Mouse (Mus musculus) gastrocnemius, adult 2 months (tissue): ENCODE measurements around the gene Pacsin3. TPM values are rescaled to one million over a fixed set of nuclear protein-coding genes. Genes with fewer than 3 reads are reported as not detected.

ENCODE experiments used
- DNase-seq: peaks from one replicate; pipeline ENCODE4 v3.0.0; 2022
- H3K27ac ChIP-seq: fragments of 200-600 bp; 2 replicates; pipeline ENCODE4 v1.8.1; 2022; ENCODE audit warnings: mild to moderate bottlenecking
- H3K4me3 ChIP-seq: fragments of 200-600 bp; 2 replicates; pipeline ENCODE4 v1.8.1; 2022; ENCODE audit warnings: mild to moderate bottlenecking, moderate library complexity
- CTCF ChIP-seq: fragments of 200-600 bp; IDR thresholded peaks from 2 replicates; pipeline ENCODE4 v1.8.1; 2022; ENCODE audit warnings: antibody characterized with exemption, mild to moderate bottlenecking, moderate library complexity
- intact Hi-C: fragments of 180-260 bp; cut with DNase I; formaldehyde crosslinking; loops from one replicate; pipeline ENCODE4 v1.15.1; 2025
- total RNA-seq, 2 experiments: library from RNA; stranded (reverse); gene quantifications; 2 replicates each; pipeline ENCODE4 v1.2.3; 2021

Pacsin3 gene
- total RNA-seq, 2 experiments from 2014 or later = 375 to 428 TPM

DNA sequence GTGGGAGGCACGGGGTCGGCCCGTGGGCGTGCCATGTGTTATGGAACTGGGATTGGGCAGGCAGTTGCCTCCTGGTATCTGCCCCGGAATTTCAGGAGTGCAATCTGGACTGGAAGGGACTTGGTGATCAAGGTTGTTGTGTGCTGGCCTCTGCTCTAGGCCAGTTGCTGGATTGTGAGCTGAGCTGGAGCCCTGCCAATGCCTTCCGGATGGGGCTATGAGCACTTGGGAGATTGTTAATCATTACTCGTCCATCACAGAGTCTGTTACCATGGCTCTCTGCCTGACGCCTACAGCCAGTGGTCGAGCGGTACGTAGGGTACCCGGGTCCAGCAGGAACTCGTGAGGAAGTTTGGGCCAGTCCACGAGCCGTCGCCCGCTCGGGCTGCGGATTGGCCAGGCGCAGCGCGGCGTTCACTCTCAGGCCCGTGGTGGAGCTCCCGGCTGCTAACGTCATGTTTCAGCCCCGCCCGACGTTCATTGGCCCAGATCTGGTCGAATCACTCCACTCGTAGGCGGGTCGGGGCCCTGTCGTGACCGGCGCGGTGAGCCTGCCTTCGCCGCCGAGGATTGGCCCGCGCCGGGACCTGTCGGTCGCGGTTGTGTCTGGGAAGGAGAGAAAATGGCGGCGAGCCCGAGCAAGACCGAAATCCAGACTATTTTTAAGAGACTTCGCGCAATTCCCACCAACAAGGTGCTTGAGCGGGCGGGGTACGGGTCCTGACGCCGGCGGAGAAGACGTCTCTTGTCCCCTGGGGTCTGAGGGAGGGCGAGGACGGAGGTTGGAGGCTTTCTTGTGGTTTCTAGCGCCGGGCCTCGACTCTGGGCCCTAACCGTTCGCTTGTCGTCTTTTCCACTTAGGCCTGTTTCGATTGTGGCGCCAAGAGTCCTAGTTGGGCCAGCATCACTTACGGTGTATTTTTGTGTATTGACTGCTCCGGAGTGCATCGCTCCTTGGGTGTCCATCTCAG is 9.2 kb downstream of the Pacsin3 start, which contains the start of gene Arfgap2:
Arfgap2 (plus strand) TSS at position 264 of the 971 bp plus-strand sequence.
- intact Hi-C loops = no loop called here
- peak within 1 kb of the TSS; percentile 98 for H3K27ac ChIP-seq
- peak within 1 kb of the TSS; percentile 90 for H3K4me3 ChIP-seq
- DNase-seq = peak; percentile 99
- TF ChIP-seq CTCF = no peak

DNA sequence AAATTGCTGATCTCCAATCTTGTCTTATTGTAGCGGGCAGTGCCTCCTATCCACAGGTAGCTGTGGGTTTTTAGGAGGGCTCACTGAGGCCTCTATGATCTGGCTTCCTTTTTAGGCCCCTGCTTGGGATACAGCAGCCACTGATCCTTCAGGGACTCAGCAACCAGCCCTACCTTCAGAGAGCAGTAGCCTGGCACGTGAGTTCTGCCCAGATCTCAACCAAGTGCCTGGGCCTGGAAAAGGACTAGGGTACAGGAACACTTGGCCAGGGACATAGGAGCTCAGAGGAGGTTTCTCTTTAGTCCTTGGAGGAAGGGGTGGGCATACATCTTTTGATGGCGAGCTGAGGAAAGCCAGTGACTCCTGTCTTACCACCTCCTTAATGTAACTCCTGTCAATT is 12.3 kb downstream of the Pacsin3 start:
- Histone ChIP-seq H3K4me3 (peak overlapping the region; percentile 23; the same call in 1 of the 2 replicates), H3K27ac (peak overlapping the region; percentile 90)
- intact Hi-C loops = no loop called here
- no peak for DNase-seq
- TF ChIP-seq CTCF = no peak

DNA sequence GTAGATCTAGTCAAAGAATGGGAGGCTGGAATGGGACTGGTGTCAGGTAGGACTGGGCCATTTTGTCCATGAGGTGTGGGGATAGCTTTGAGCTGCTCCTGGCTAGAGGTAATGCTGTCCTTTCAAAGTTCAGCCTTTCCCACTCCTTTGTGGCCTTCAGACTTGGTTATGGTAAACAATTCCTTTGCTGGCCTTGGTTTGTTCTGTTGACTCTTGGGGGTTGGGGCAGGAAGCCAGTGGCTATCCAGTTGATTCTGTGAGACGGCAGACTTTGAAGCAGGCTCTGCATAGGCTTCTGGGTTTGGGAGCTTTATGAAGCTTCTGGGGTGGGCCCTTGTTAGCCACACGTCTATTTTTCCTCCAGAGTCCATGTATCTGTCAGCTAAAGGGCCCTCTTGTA is 13.0 kb downstream of the Pacsin3 start:
- TF ChIP-seq CTCF = no peak
- DNase-seq = no peak
- Histone ChIP-seq H3K4me3 (peak overlapping the region; percentile 41), H3K27ac (peak overlapping the region; percentile 90)
- intact Hi-C loops = no loop called here

DNA sequence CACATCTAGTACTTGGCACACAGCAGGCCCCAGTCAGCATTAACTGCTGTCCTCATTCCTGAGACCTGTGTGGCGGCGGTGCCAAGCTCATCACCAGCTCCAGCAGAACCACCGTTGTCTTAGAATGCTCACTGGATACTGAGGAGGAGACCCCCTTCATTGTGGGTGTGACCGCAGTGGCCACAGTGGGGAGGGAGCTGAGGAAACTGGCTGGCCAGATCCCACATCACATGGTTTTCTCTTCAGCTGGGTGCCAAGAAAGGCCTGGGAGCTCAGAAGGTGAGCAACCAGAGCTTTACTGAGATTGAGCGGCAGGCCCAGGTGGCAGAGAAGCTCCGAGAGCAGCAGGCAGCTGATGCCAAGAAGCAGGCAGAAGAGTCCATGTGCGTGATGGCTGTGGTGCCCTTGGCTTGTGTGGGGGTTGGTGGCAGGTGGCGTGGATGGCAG is 14.0 kb downstream of the Pacsin3 start:
- Histone ChIP-seq H3K4me3 (peak overlapping the region; percentile 69), H3K27ac (peak overlapping the region; percentile 90)
- TF ChIP-seq CTCF = no peak
- intact Hi-C loops = no loop called here
- DNase-seq = peak; percentile 89

DNA sequence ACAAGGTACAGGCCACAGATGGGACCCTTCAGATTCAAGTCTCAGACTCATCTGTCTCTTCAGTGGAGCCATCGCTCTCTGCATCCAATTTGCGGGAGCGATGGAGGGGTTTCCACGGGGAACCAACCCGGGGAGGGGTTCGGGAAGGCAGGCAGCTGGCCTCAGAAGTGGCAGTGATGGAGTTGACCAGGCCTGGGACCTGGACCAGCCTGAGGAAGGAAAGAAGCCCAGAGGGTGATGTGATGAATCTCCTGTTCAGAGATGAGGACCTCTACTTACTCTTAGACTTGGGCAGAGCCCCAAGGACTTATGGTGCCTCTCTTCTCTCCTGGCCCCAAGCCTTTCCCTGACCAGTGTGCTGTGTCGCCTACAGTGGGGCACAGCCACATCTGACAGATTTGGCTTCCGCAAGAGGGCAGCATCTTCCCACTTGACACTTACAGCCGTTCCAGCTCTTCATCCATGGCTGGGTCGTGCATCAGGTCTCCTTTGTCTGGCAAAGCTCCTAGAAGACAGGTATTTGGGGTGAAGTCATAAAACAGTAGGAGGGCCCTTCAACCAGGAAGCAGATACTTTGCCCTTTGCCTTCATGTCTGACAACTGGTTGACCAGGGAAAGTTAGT is 23.1 kb downstream of the Pacsin3 start:
- Histone ChIP-seq H3K27ac (no peak overlapping the region), H3K4me3 (no peak overlapping the region)
- intact Hi-C loops = no loop called here
- peak; percentile 67 for TF ChIP-seq CTCF
- peak; percentile 72 for DNase-seq

DNA sequence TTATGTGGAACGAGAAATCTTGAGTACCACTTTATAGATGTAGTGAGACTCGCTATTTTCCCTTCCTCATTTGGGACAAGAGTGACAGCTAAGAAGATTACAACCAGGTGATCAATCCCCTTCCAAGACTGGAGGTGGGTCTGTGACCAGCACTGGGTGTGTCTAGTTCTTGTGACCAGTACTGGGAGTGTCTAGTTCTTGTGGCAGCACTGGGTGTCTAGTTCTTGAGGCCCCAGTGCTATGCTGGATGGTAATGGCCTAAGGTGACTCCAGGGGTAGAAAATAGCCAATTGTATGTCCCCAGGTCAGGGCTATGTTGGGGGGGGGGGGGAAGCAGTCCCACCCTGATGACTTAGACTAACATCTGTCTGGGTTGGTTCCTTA is 23.6 kb downstream of the Pacsin3 start:
- TF ChIP-seq CTCF = no peak
- intact Hi-C loops = no loop called here
- Histone ChIP-seq H3K4me3 (no peak overlapping the region), H3K27ac (no peak overlapping the region)
- no peak for DNase-seq

DNA sequence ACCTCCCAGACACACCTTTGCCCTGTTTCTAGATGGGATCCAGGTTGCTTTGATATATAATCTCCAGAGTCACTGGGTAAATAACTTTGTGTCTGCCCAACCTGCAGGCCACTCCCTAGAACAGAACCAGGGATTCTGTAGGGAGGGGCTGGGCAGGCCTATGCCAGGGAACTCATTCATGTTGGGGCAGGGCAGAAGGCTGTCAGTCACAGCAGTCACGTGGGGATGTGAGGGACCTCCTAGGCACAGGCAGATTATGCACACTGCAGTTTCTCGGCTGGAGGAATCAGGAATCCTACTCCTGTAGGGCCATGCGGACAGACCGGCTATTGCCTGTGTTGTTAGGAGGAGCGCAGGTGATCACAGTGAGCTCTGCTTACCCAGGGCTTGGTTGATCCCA is 25.6 kb downstream of the Pacsin3 start:
- intact Hi-C loops = no loop called here
- TF ChIP-seq CTCF = no peak
- Histone ChIP-seq H3K4me3 (no peak overlapping the region), H3K27ac (no peak overlapping the region)
- no peak for DNase-seq

DNA sequence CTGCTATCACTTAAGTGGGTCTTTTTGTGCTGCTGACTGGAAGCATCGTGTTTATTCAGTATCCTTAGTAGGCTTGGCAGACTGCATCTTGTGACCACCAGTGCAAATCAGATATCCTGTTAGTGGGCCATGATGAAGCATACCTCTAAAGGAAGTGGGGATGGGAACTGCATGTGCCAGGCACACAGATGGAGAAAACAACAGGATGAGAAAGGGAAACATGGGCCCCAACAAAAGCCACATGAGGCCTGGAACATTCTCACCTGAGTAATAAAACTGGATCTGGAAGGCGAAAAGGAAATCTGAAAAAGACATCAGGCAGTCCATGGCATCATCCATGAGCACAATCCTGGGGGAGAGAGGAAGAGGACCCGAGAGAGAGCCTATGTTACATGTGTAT is 28.2 kb downstream of the Pacsin3 start:
- peak overlapping the region; percentile 46 for H3K27ac ChIP-seq
- H3K4me3 ChIP-seq = no peak overlapping the region
- no peak for TF ChIP-seq CTCF

DNA sequence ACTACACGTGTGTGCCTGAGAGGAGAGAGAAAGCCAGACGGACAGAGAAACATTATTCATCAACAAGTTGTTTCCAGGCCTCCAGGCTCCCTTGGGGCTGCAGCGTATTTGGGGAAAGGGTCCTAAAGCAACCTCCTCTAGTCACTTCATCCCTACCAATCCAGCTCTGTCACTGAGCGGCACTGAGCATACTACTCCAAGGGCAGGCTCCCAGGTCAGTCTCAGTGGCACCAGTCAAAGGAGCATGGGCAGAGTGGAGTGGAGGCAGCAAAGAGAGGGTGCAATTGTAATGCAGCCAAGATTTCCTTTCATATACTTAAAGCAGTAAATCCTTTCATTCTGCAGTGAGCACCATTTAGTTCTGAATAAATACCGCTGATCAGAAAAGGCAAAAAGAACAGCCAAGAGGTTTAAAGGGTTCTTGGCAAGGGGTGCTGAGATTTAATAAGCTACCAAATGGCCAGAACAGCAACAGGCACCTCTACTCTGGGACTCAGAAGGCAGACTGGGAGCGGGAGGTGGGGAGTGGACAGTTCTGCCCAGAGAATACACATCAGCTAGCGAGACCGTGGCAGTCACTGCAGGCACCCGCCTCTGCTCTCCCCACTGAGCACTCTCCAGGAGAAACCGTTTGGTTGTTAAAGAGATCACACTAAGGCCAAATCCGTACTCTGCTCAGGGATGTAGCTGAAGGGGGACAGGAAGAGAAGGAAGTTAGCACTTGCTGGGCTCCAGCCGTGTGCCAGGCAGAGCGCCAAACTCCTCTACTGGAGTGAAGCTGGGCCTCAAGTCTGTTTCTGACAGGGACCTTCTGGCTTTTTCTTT is 28.8 kb downstream of the Pacsin3 start:
- Histone ChIP-seq H3K27ac (peak overlapping the region; percentile 46), H3K4me3 (no peak overlapping the region)
- DNase-seq = peak; percentile 64
- intact Hi-C loops = loop anchor here (5.0 kb wide), 1 partner anchor 178 kb away; no protein-coding TSS in a partner anchor
- no peak for TF ChIP-seq CTCF

More for the DNA sequence above, 28.2 kb downstream of the Pacsin3 start:
- no peak for DNase-seq
- intact Hi-C loops = no loop called here

DNA sequence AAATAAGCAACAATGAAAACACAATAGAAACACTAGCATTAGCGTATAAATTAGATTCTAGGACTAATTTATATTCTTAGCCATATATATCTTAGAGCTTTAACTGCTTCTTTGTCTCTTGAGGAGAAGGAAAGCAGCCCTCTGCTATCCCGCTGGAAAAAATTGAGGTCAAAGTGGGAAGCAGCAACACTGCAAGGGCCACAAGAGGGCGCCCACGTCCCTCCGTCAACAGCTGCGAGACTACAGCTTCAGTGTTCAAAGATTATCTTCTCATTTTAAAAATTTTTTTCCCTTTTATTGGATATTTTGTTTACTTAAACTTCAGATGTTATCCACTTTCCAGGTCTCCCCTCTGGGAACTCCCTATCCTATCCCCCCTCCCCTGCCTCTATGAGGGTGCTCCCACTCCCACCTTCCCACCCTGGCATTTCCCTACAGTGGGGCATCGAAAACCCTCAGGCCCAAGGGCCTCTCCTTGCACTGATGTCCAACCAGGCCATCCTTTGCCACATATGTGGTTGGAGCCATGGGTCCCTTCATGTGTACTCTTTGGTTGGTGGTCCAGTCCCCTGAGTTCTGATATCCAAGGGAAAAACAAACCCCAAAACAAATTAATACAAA is 30.2 kb downstream of the Pacsin3 start:
- DNase-seq = peak; percentile 88
- TF ChIP-seq CTCF = peak; percentile 98
- Histone ChIP-seq H3K27ac (peak overlapping the region; percentile 55), H3K4me3 (no peak overlapping the region)
- intact Hi-C loops = loop anchor here (1.0 to 5.0 kb wide), 2 partner anchors 176 to 195 kb away; no protein-coding TSS in a partner anchor

DNA sequence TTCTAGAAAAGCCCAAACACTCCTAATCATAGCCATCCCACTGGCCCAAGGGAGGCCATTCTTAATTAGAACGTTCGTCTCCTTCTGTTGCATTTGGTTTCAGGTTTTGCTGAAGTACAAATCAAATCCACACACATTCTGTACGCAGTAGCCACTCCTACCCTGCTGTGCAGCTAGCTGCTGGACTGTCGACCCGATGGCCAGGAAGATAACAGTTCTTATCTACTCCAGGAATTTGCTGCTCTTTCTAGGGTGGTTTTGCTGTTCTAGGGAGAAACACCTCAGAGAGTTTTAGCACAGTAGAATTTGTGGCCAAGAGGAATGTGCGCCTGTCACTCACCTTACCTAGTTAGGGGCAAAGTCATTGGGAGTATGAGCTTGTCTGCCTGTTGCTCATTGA is 31.8 kb downstream of the Pacsin3 start:
- intact Hi-C loops = loop anchor here (5.0 kb wide), 1 partner anchor 175 kb away; no protein-coding TSS in a partner anchor
- Histone ChIP-seq H3K27ac (no peak overlapping the region), H3K4me3 (no peak overlapping the region)
- no peak for DNase-seq
- TF ChIP-seq CTCF = no peak
